Mouse (Mus musculus): ENCODE measurements around the gene Tnfrsf18. TPM values are rescaled to one million over a fixed set of nuclear protein-coding genes. Genes with fewer than 3 reads are reported as not detected.
A peak's percentile ranks its signal among the peaks of the same experiment; 100 is the strongest.

The Tnfrsf18 gene
- not detected for total RNA-seq (2018; cell fraction: chromatin; rRNA removed)
- under 1 TPM in 11 of 26 experiments, not detected in 15; 0.14 to 0.42 (median 0.22) TPM for total RNA-seq (2018; cell fraction: cytosol; rRNA removed)
- under 1 TPM in 2 of 26 experiments, not detected in 24; 0.46 to 0.56 TPM for total RNA-seq (2018; cell fraction: nucleus; rRNA removed)
- polyA plus RNA-seq (2018): 0.29 to 0.30 TPM in 2 of 3 replicates, not detected in the other

- 10% methylated on average over 4 of the region's 4 CpGs for WGBS (ENCODE audit: missing documents)
- no peaks in the 10 kb centered on the region for H3K79me2 ChIP-seq (ENCODE audit: inconsistent target)
- no peak within 1 kb of the TSS for H3K27ac ChIP-seq
- H3K4me3 ChIP-seq (ENCODE audit: inconsistent target): no peak within 1 kb of the TSS
- no peaks in the 10 kb centered on the region for H3K36me3 ChIP-seq (ENCODE audit: inconsistent target)
These were observed at the start of gene Tnfrsf18 for GRCm38 (mm10) chr4:156026013-156026412. Tnfrsf18 (plus strand) TSS chr4:156026164.

- Histone ChIP-seq H3K27ac (no peak overlapping the region), H3K36me3 (ENCODE audit: inconsistent target) (no peaks in the 10 kb centered on the region), H3K79me2 (ENCODE audit: inconsistent target) (no peaks in the 10 kb centered on the region), H3K4me3 (ENCODE audit: inconsistent target) (no peak overlapping the region)
- 74% methylated on average over 11 of the region's 12 CpGs for WGBS (ENCODE audit: missing documents)
These were observed 44.4 kb upstream of the Tnfrsf18 start for GRCm38 (mm10) chr4:155981436-155982082.

- no peaks in the 10 kb centered on the region for H3K36me3 ChIP-seq (ENCODE audit: inconsistent target)
- no peaks in the 10 kb centered on the region for H3K79me2 ChIP-seq (ENCODE audit: inconsistent target)
- no peak overlapping the region for H3K27ac ChIP-seq
- WGBS (ENCODE audit: missing documents): 48% methylated on average over 2 of the region's 2 CpGs
- no peak overlapping the region for H3K4me3 ChIP-seq (ENCODE audit: inconsistent target)
These were observed 42.2 kb upstream of the Tnfrsf18 start for GRCm38 (mm10) chr4:155983788-155984187.

GRCm38 (mm10) chr4:155991211-155991907, 34.6 kb upstream of the Tnfrsf18 start:
- Histone ChIP-seq H3K27ac (no peak overlapping the region), H3K79me2 (ENCODE audit: inconsistent target) (peaks cover 41% of the 10 kb centered on the region)
- 71% methylated on average over 22 of the region's 22 CpGs for WGBS (ENCODE audit: missing documents)

GRCm38 (mm10) chr4:155991908-155992230, 34.1 kb upstream of the Tnfrsf18 start:
- WGBS (ENCODE audit: missing documents): 15% methylated on average over 33 of the region's 37 CpGs
- Histone ChIP-seq H3K27ac (no peak overlapping the region), H3K79me2 (ENCODE audit: inconsistent target) (peaks cover 46% of the 10 kb centered on the region), H3K36me3 (ENCODE audit: inconsistent target) (peaks cover 9% of the 10 kb centered on the region; the same call in 1 of the 2 replicates), H3K4me3 (ENCODE audit: inconsistent target) (peak overlapping the region; percentile 10; the same call in 1 of the 2 replicates)

More at GRCm38 (mm10) chr4:155991211-155991907, 34.6 kb upstream of the Tnfrsf18 start:
- H3K36me3 ChIP-seq (ENCODE audit: inconsistent target): peaks cover 4% of the 10 kb centered on the region; the same call in 1 of the 2 replicates
- H3K4me3 ChIP-seq (ENCODE audit: inconsistent target): peak overlapping the region; percentile 10; the same call in 1 of the 2 replicates

GRCm38 (mm10) chr4:155992241-155992905, 33.6 kb upstream of the Tnfrsf18 start, which contains the start of the genes B3galt6 and Sdf4:
B3galt6 (minus strand) TSS chr4:155992649.
Sdf4 (plus strand) TSS chr4:155992872.
- WGBS (ENCODE audit: missing documents): under 1% methylated on average over 76 of the region's 99 CpGs
- Histone ChIP-seq H3K79me2 (ENCODE audit: inconsistent target) (peaks cover 51% of the 10 kb centered on the region), H3K36me3 (ENCODE audit: inconsistent target) (peaks cover 14% of the 10 kb centered on the region; the same call in 1 of the 2 replicates), H3K4me3 (ENCODE audit: inconsistent target) (peak within 1 kb of the TSS; percentile 96), H3K27ac (peak within 1 kb of the TSS; percentile 84)

GRCm38 (mm10) chr4:155992906-155993547, 32.9 kb upstream of the Tnfrsf18 start:
- WGBS (ENCODE audit: missing documents): under 1% methylated on average over 55 of the region's 70 CpGs
- Histone ChIP-seq H3K4me3 (ENCODE audit: inconsistent target) (peak overlapping the region; percentile 96), H3K36me3 (ENCODE audit: inconsistent target) (peaks cover 21% of the 10 kb centered on the region; the same call in 1 of the 2 replicates), H3K27ac (peak overlapping the region; percentile 84), H3K79me2 (ENCODE audit: inconsistent target) (peaks cover 57% of the 10 kb centered on the region)

- peak overlapping the region; percentile 96 for H3K4me3 ChIP-seq (ENCODE audit: inconsistent target)
- H3K36me3 ChIP-seq (ENCODE audit: inconsistent target): peaks cover 25% of the 10 kb centered on the region; the same call in 1 of the 2 replicates
- WGBS (ENCODE audit: missing documents): 8% methylated on average over 15 of the region's 15 CpGs
- peaks cover 62% of the 10 kb centered on the region for H3K79me2 ChIP-seq (ENCODE audit: inconsistent target)
- peak overlapping the region; percentile 84 for H3K27ac ChIP-seq
These were observed 32.4 kb upstream of the Tnfrsf18 start for GRCm38 (mm10) chr4:155993606-155994005.

GRCm38 (mm10) chr4:156004109-156004508, 21.9 kb upstream of the Tnfrsf18 start:
- H3K27ac ChIP-seq: no peak overlapping the region

GRCm38 (mm10) chr4:156008369-156008768, 17.6 kb upstream of the Tnfrsf18 start:
- no peak overlapping the region for H3K27ac ChIP-seq

More at GRCm38 (mm10) chr4:156004109-156004508, 21.9 kb upstream of the Tnfrsf18 start:
- WGBS (ENCODE audit: missing documents): 96% methylated on average over 3 of the region's 3 CpGs
- no peak overlapping the region for H3K4me3 ChIP-seq (ENCODE audit: inconsistent target)
- H3K36me3 ChIP-seq (ENCODE audit: inconsistent target): peaks cover 91% of the 10 kb centered on the region
- no peaks in the 10 kb centered on the region; the same call in 1 of the 2 replicates for H3K79me2 ChIP-seq (ENCODE audit: inconsistent target)

GRCm38 (mm10) chr4:156013637-156014036, 12.3 kb upstream of the Tnfrsf18 start, which contains the start of gene Tnfrsf4:
Tnfrsf4 (plus strand) TSS chr4:156013843.
- Histone ChIP-seq H3K27ac (no peak within 1 kb of the TSS), H3K4me3 (ENCODE audit: inconsistent target) (no peak within 1 kb of the TSS), H3K36me3 (ENCODE audit: inconsistent target) (peaks cover 58% of the 10 kb centered on the region), H3K79me2 (ENCODE audit: inconsistent target) (no peaks in the 10 kb centered on the region)
- 90% methylated on average over 8 of the region's 8 CpGs for WGBS (ENCODE audit: missing documents)

More at GRCm38 (mm10) chr4:156008369-156008768, 17.6 kb upstream of the Tnfrsf18 start:
- Histone ChIP-seq H3K4me3 (ENCODE audit: inconsistent target) (no peak overlapping the region), H3K79me2 (ENCODE audit: inconsistent target) (no peaks in the 10 kb centered on the region), H3K36me3 (ENCODE audit: inconsistent target) (peaks cover 89% of the 10 kb centered on the region)
- 93% methylated on average over 4 of the region's 4 CpGs for WGBS (ENCODE audit: missing documents)

- no peak overlapping the region for H3K27ac ChIP-seq
- H3K36me3 ChIP-seq (ENCODE audit: inconsistent target): peaks cover 50% of the 10 kb centered on the region
- 96% methylated on average over 2 of the region's 2 CpGs for WGBS (ENCODE audit: missing documents)
- H3K79me2 ChIP-seq (ENCODE audit: inconsistent target): no peaks in the 10 kb centered on the region
- no peak overlapping the region for H3K4me3 ChIP-seq (ENCODE audit: inconsistent target)
These were observed 11.5 kb upstream of the Tnfrsf18 start for GRCm38 (mm10) chr4:156014436-156014835.

- H3K79me2 ChIP-seq (ENCODE audit: inconsistent target): no peaks in the 10 kb centered on the region
- no peak overlapping the region for H3K27ac ChIP-seq
- WGBS (ENCODE audit: missing documents): 93% methylated on average over 12 of the region's 12 CpGs
- H3K36me3 ChIP-seq (ENCODE audit: inconsistent target): 0 out of 2 replicates have a peak, but pooled peaks cover 12% of the 10 kb centered on the region
- H3K4me3 ChIP-seq (ENCODE audit: inconsistent target): no peak overlapping the region
These were observed 6.2 kb upstream of the Tnfrsf18 start for GRCm38 (mm10) chr4:156019771-156020170.

GRCm38 (mm10) chr4:156021381-156021780, 4.6 kb upstream of the Tnfrsf18 start:
- Histone ChIP-seq H3K27ac (no peak overlapping the region), H3K36me3 (ENCODE audit: inconsistent target) (0 out of 2 replicates have a peak, but pooled peaks cover under 1% of the 10 kb centered on the region), H3K4me3 (ENCODE audit: inconsistent target) (no peak overlapping the region), H3K79me2 (ENCODE audit: inconsistent target) (no peaks in the 10 kb centered on the region)
- WGBS (ENCODE audit: missing documents): 88% methylated on average over 3 of the region's 3 CpGs
